Mouse (Mus musculus) testis, adult 10 weeks (tissue): ENCODE results near the gene Avp. TPM values are rescaled to one million over a fixed set of nuclear protein-coding genes. Genes with fewer than 3 reads are reported as not detected.

Experiments
- polyA plus RNA-seq: library from polyadenylated mRNA; stranded (reverse); fragments of 350-450 nt; fragmentation: Illumina TruSeq; extraction: RNeasy Lipid Tissue Mini Kit (QIAGEN cat#74804); gene quantifications from one replicate; pipeline ENCODE4 v1.2.3, GENCODE M21; 2014; ENCODE audit warnings: low read depth, low replicate concordance

The Avp gene
- not detected for polyA plus RNA-seq

DNA sequence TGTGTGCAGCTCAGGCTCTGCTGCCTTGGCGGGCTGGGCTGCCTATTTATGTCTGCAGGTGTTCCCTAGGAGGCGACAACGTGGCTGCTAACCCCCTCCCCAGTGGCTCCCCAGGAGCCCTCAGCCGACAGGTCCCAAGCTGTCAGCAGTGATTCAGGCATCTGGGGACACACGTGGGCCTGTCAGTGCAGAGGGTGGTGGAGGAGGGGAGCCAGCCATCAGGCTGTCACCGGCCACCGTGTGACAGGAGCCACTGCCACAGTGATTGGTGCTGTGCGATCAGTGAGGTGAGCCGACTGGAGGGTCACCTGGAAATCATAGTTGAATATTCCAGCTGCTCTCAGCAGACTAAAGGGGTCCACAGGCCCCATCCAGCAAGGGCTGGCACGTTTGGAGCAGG lies at the start of gene Avp:
Gene Avp (minus strand): TSS at position 3 of the 400 bp plus-strand sequence.

DNA sequence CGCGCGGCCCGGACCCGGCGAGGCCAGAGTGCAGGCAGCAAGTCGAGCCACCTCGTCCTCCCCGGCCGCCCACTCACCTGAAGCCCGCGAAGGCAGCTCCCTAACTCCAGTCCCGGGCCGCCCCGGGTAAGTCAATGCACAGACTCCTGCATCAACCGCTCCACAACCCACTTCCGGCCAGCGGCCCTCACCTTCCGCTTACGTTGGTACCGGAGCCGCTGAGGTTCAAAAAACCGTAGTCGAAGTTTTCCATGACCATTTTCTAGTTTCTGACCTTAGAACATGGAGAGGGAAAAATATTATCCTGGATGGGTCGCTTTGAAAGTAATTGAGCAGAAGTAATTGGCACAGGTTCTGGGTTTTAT lies 47.5 kb upstream of the Avp start, which contains the start of the genes Fastkd5 and Ubox5:
Gene Fastkd5 (minus strand): TSS at position 189 of the 365 bp plus-strand sequence.
Gene Ubox5 (minus strand): TSS at position 200 of the 365 bp plus-strand sequence.

DNA sequence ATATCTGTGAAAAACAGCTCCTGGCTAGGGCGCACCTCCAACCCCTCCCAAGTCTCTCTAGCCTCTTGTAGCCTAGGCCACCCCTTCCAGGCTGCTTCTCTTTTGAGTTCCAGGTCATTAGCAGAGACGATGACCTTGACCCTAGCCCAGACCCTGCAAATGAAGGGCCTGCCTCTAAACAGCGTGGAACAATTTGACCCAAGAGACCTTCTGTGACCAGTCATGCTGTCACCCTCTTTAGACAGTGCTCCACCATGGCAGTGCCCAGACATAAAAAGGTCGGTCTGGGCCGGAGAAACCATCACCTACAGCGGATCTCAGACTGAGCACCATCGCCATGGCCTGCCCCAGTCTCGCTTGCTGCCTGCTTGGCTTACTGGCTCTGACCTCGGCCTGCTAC lies 6.5 kb downstream of the Avp start, which contains the start of gene Oxt:
Gene Oxt (plus strand): TSS at position 301 of the 400 bp plus-strand sequence.

DNA sequence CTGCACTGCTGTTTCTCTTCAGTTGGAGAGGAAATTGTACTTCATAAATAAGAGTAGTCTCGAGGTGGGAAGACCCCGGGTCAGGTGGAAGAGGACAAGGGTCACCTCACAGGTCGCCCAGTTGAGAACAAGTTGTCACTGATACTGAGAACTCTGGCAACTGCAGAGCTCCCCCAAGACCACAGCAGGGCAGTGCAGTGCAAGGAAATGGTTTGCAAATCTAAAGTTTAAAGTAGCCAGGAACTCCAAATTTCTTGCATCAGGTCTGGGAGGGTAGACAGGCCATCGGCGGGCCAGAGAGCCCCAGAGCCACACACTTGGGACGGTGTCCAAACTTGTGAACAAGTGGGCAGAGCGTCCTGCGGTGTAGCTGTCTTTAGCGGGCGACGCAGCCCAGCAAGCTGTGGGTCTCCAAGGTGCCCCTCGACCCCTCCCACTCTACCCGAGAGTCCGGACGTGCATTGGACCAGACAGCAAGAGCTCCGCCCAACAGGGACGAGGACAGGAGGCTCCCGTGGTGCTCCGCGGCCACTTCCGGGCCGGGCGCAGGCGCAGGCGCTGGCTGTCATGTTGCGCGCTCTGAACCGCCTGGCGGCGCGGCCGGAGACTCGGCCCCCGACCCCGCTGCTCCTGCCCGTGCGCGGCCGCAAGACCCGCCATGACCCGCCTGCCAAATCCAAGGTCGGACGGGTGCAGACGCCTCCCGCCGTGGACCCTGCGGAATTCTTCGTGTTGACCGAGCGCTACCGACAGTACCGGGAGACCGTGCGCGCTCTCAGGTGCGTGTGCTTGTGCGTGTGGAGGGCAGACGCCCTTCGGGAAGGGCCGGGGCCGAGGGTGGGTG lies 18.9 kb downstream of the Avp start, which contains the start of gene Mrps26:
Gene Mrps26 (plus strand): TSS at position 531 of the 844 bp plus-strand sequence.

Other genes starting within 250 kb of the Avp start
- gene Cpxm1, start 185.0 kb downstream of the Avp start, polyA plus RNA-seq: 3.3 TPM
- 6.7 TPM for gene Gm28372, start 177.3 kb downstream of the Avp start, polyA plus RNA-seq
- gene 1700020A23Rik, start 177.3 kb downstream of the Avp start, polyA plus RNA-seq: 9.1 TPM
- not detected for gene Tmem239, start 176.1 kb downstream of the Avp start, polyA plus RNA-seq
- gene Vps16, start 158.2 kb downstream of the Avp start, polyA plus RNA-seq: 16.8 TPM
- 8.1 TPM for gene Pced1a, start 157.9 kb downstream of the Avp start, polyA plus RNA-seq
- 33.4 TPM for gene Ptpra, start 132.3 kb downstream of the Avp start, polyA plus RNA-seq
- 1.1 TPM for gene Mrps26, start 18.8 kb downstream of the Avp start, polyA plus RNA-seq
- gene Oxt, start 6.4 kb downstream of the Avp start, polyA plus RNA-seq: not detected
- 7.6 TPM for gene Fastkd5, start 47.5 kb upstream of the Avp start, polyA plus RNA-seq
- gene Ubox5, start 47.5 kb upstream of the Avp start, polyA plus RNA-seq: 7.4 TPM
- 0.46 TPM for gene Lzts3, start 60.2 kb upstream of the Avp start, polyA plus RNA-seq
- gene Ddrgk1, start 82.1 kb upstream of the Avp start, polyA plus RNA-seq: 6.2 TPM
- 26.3 TPM for gene Itpa, start 85.1 kb upstream of the Avp start, polyA plus RNA-seq
- gene Slc4a11, start 115.0 kb upstream of the Avp start, polyA plus RNA-seq: 0.17 TPM